Mouse (Mus musculus): Measurements from ENCODE around the gene Dclk2.

The Dclk2 gene

GRCm38 (mm10) chr3:86894491-86894890 lies 26.2 kb downstream of the Dclk2 start:
- DNase-seq (ENCODE audit: low spot score in 2 of 2), result no peak

GRCm38 (mm10) chr3:86887512-86887911 lies 33.1 kb downstream of the Dclk2 start:
- no peak for DNase-seq (ENCODE audit: low spot score in 2 of 2)

- no peak for DNase-seq (ENCODE audit: low spot score in 2 of 2)
These were observed 35.5 kb downstream of the Dclk2 start for GRCm38 (mm10) chr3:86885180-86885579.

GRCm38 (mm10) chr3:86884481-86884880 lies 36.2 kb downstream of the Dclk2 start:
- DNase-seq (ENCODE audit: low spot score in 2 of 2), result no peak

GRCm38 (mm10) chr3:86883985-86884384 lies 36.7 kb downstream of the Dclk2 start:
- no peak for DNase-seq (ENCODE audit: low spot score in 2 of 2)

GRCm38 (mm10) chr3:86875912-86876311 lies 44.7 kb downstream of the Dclk2 start:
- no peak for DNase-seq (ENCODE audit: low spot score in 2 of 2)

- DNase-seq (ENCODE audit: low spot score in 2 of 2), result no peak
These were observed 47.5 kb downstream of the Dclk2 start for GRCm38 (mm10) chr3:86873092-86873600.

- DNase-seq (ENCODE audit: low spot score in 2 of 2), result no peak
These were observed 49.7 kb downstream of the Dclk2 start for GRCm38 (mm10) chr3:86870952-86871351.

- no peak for DNase-seq (ENCODE audit: low spot score in 2 of 2)
These were observed 50.2 kb downstream of the Dclk2 start for GRCm38 (mm10) chr3:86870411-86870810.

- no peak for DNase-seq (ENCODE audit: low spot score in 2 of 2)
These were observed 51.9 kb downstream of the Dclk2 start for GRCm38 (mm10) chr3:86868721-86869120.

GRCm38 (mm10) chr3:86863327-86864008 lies 57.2 kb downstream of the Dclk2 start:
- DNase-seq (ENCODE audit: low spot score in 2 of 2), result no peak

GRCm38 (mm10) chr3:86862939-86863311 lies 57.7 kb downstream of the Dclk2 start:
- DNase-seq (ENCODE audit: low spot score in 2 of 2), result no peak

- DNase-seq (ENCODE audit: low spot score in 2 of 2), result no peak
These were observed 58.3 kb downstream of the Dclk2 start for GRCm38 (mm10) chr3:86862245-86862938.

- DNase-seq (ENCODE audit: low spot score in 2 of 2), result no peak
These were observed 60.9 kb downstream of the Dclk2 start for GRCm38 (mm10) chr3:86859791-86860190.

- no peak for DNase-seq (ENCODE audit: low spot score in 2 of 2)
These were observed 62.0 kb downstream of the Dclk2 start for GRCm38 (mm10) chr3:86858699-86859098.

GRCm38 (mm10) chr3:86857833-86858398 lies 62.7 kb downstream of the Dclk2 start:
- no peak for DNase-seq (ENCODE audit: low spot score in 2 of 2)

- DNase-seq (ENCODE audit: low spot score in 2 of 2), result no peak
These were observed 67.8 kb downstream of the Dclk2 start for GRCm38 (mm10) chr3:86852867-86853266.

GRCm38 (mm10) chr3:86851131-86851530 lies 69.5 kb downstream of the Dclk2 start:
- DNase-seq (ENCODE audit: low spot score in 2 of 2), result no peak

- DNase-seq (ENCODE audit: low spot score in 2 of 2), result no peak
These were observed 70.1 kb downstream of the Dclk2 start for GRCm38 (mm10) chr3:86850394-86851030.

- no peak for DNase-seq (ENCODE audit: low spot score in 2 of 2)
These were observed 71.3 kb downstream of the Dclk2 start for GRCm38 (mm10) chr3:86849337-86849736.

- no peak for DNase-seq (ENCODE audit: low spot score in 2 of 2)
These were observed 73.1 kb downstream of the Dclk2 start for GRCm38 (mm10) chr3:86847536-86847935.

- DNase-seq (ENCODE audit: low spot score in 2 of 2), result no peak
These were observed 74.6 kb downstream of the Dclk2 start for GRCm38 (mm10) chr3:86846036-86846435.

Data from urinary bladder, postnatal 36 days (tissue).